Mouse (Mus musculus) stomach, postnatal 0 days (tissue): ENCODE data around the gene Cdc34. TPM values are rescaled to one million over a fixed set of nuclear protein-coding genes. Genes with fewer than 3 reads are reported as not detected.

Source experiments
- ATAC-seq: fragments of 200-750 bp; cut with Nextera tagmentation; 2 replicates; pipeline ENCODE4 v1.8.0; 2017; ENCODE audit not compliant: low FRiP score, low TSS enrichment
- DNase-seq: peaks from one replicate; pipeline ENCODE4 v3.0.0-alpha.2; 2016; ENCODE audit warnings: low spot score
- H3K27ac ChIP-seq: fragments of 300-500 bp; sonication (generic); replicated peaks from 2 replicates; pipeline ENCODE4 v1.5.1; 2014; ENCODE audit warnings: mild to moderate bottlenecking, control low read depth
- H3K27me3 ChIP-seq: fragments of 300-500 bp; sonication (generic); 2 replicates; pipeline ENCODE4 v1.6.1; 2014; ENCODE audit warnings: low read length; ENCODE audit not compliant: control insufficient read depth, insufficient read depth
- H3K36me3 ChIP-seq: fragments of 300-500 bp; sonication (generic); 2 replicates; pipeline ENCODE4 v1.6.1; 2014; ENCODE audit warnings: low read length, mixed read lengths; ENCODE audit not compliant: control insufficient read depth, insufficient read depth
- H3K4me1 ChIP-seq: fragments of 300-500 bp; sonication (generic); replicated peaks from 2 replicates; pipeline ENCODE4 v1.6.1; 2014; ENCODE audit warnings: antibody characterized with exemption; ENCODE audit not compliant: control insufficient read depth, insufficient read depth
- H3K4me2 ChIP-seq: fragments of 300-500 bp; sonication (generic); replicated peaks from 2 replicates; pipeline ENCODE4 v1.6.1; 2014; ENCODE audit warnings: low read depth, mild to moderate bottlenecking, control low read depth, moderate library complexity
- H3K4me3 ChIP-seq: fragments of 300-500 bp; sonication (generic); 2 replicates; pipeline ENCODE4 v1.5.1; 2014; ENCODE audit warnings: low read depth, low read length, control low read depth
- H3K9ac ChIP-seq: fragments of 300-500 bp; sonication (generic); 2 replicates; pipeline ENCODE4 v1.6.1; 2014; ENCODE audit warnings: mild to moderate bottlenecking, low read length, control low read depth, mixed read lengths
- H3K9me3 ChIP-seq: fragments of 300-500 bp; sonication (generic); 2 replicates; pipeline ENCODE4 v1.6.1; 2016; ENCODE audit warnings: low read length; ENCODE audit not compliant: control insufficient read depth
- CTCF ChIP-seq: IDR thresholded peaks from 2 replicates; pipeline ENCODE4 v1.5.1; 2016; ENCODE audit warnings: antibody characterized with exemption, low read depth, mild to moderate bottlenecking, moderate library complexity
- EP300 ChIP-seq: optimal IDR thresholded peaks from 2 replicates; pipeline ENCODE3; 2016; ENCODE audit warnings: antibody characterized with exemption
- WGBS: fragments of 180-500 bp; shearing (Covaris S2); extraction: QIAGEN DNeasy Blood & Tissue Kit; methylation state at CpG from one replicate; pipeline ENCODE4 v1.1.7; 2014; 5-methylcytosine and 5-hydroxymethylcytosine counted together
- polyA plus RNA-seq: library from polyadenylated mRNA; unstranded; fragments of >200 nt; fragmentation: Nextera tagmentation; extraction: Ambion mirVana; gene quantifications from 2 replicates; pipeline ENCODE4 v1.2.1, GENCODE M21; 2015

Gene Cdc34
- polyA plus RNA-seq, 1 experiment from 2014 or later: 85.3 TPM

DNA sequence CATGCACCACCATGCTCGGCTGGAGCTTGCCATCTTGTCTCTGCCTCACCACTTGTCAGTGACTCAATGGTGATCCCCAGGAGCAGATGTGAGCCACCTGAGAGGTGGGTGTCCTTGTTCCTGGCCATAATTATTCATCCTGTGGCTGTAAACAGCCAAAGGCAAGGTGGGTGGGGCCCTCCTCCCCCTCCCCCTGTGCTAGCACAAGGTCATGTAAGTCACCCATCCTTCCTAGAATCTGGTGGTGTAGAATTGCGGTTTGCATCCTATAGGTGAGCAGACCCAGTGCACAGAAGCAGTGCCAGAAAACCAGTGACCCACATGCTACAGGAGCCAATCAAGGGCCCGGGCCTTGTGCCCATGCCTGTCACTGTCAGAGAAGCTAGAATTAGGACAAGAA, 8.9 kb upstream of the Cdc34 start:
- Histone ChIP-seq H3K4me1 (0 out of 2 replicates have a peak, but pooled peaks cover 3% of the 10 kb centered on the region), H3K36me3 (no peaks in the 10 kb centered on the region), H3K4me2 (no peak overlapping the region), H3K9me3 (no peaks in the 10 kb centered on the region), H3K27ac (no peak overlapping the region), H3K4me3 (no peak overlapping the region), H3K27me3 (no peaks in the 10 kb centered on the region), H3K9ac (no peak overlapping the region)
- no peak for TF ChIP-seq CTCF
- no peak for DNase-seq
- 82% methylated on average over 3 of the region's 3 CpGs for WGBS
- ATAC-seq: no peak

DNA sequence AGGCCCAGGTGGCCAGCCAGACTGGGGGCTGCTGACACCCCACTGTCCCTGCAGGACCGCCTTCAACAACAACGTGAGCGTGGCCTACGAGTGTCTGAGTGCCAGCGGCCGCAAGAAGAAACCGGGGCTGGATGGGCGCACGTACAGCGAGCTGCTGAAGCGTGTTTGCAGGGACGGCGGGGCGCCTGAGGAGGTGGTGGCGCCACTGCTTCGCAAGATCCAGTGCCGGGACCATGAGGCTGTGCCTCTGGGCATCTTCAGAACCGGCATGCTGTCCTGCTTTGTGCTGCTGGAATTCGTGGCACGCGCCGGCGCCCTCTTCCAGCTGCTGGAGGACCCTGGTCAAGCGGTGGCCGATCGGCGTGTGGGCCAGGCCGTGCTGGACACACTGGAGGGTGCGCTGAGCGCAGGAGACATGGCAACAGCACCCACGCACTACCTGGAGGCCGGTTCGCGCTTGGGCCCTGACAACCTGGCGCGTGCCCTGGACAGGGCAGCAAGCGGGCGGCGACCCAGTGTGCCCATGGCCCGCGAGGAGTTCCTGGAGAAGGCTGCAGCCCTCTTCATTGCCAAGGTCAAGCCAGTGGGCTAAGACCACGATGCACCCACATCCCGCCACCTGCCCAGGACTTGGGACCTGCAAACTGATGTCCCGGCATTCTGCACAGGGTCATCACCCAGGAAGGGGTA, 6.5 kb upstream of the Cdc34 start:
- Histone ChIP-seq H3K4me3 (no peak overlapping the region), H3K9me3 (no peaks in the 10 kb centered on the region), H3K4me2 (no peak overlapping the region), H3K9ac (no peak overlapping the region), H3K4me1 (no peaks in the 10 kb centered on the region), H3K36me3 (no peaks in the 10 kb centered on the region), H3K27me3 (no peaks in the 10 kb centered on the region), H3K27ac (no peak overlapping the region)
- TF ChIP-seq EP300: no peak
- TF ChIP-seq CTCF: no peak
- WGBS: 62% methylated on average over 44 of the region's 44 CpGs
- no peak for DNase-seq
- ATAC-seq: no peak

DNA sequence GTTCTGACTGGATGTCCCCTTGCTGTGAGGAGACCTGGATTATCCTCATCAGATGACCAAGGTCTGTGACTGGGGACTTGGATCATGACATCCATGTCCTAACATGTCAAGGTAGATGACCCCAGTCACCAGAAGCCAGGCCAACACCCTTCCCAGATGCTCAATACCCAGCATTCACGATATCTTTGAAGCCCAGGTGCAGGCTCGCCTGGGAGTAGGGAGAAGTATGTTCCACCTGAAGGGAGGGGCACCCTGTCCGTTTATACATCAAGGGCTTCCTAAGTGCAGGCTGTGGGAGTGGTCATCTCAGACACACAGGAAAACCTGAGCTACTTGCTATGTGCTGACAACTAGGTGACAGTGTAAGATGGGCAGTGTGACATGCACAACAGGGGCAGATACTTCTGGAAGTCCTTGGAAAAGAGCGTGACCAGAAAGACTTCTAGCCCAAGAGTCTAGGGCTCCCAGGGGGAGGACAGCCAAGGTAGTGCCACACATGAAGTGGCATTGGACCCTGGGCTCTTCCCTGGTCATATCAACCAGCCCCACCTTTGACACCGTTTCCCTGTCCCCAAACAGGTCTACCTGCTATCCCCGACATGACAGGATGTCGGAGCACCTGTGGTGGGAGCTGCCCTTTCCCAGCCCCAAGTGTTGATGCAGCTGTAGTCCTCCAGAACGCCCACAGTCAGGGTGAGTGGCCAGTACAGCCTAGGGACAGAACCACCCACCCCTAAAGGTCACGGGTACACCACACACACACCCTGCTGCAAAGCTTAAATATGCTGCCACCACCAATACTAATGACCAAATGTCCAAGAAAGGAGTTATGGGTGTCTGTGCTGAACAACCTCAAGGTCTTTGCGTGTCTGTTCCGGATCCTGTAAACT, 1.1 kb upstream of the Cdc34 start:
- 20% methylated on average over 11 of the region's 11 CpGs for WGBS
- Histone ChIP-seq H3K27me3 (no peaks in the 10 kb centered on the region), H3K4me2 (peak overlapping the region; percentile 63), H3K9ac (peak overlapping the region; percentile 19; the same call in 1 of the 2 replicates), H3K4me1 (peaks cover 10% of the 10 kb centered on the region; the same call in 1 of the 2 replicates), H3K36me3 (peaks cover 7% of the 10 kb centered on the region), H3K9me3 (no peaks in the 10 kb centered on the region), H3K4me3 (peak overlapping the region; percentile 73), H3K27ac (peak overlapping the region; percentile 83)
- ATAC-seq (peak; percentile 14; the same call in 1 of the 2 replicates), DNase-seq (peak; percentile 37)
- no peak for TF ChIP-seq CTCF
- no peak for TF ChIP-seq EP300

DNA sequence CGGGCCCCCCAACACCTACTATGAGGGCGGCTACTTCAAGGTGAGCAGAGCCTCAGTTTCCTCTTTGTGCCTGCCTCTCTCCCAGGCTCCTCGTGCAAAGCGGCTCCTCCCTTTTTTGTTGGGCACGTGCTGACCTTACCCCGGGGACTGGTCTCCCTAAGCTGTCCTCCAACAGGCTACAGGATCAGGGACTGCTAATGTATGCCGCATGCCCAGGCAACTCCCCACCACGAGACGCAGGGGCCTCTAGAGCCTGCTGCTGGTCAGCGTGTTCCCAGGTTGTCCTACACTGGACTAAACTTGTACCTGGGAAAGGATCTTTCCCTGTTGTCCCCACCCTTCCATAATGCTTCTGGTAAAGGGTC, 538 bp downstream of the Cdc34 start:
- H3K4me1 ChIP-seq: peaks cover 10% of the 10 kb centered on the region; the same call in 1 of the 2 replicates
- peak overlapping the region; percentile 85 for H3K9ac ChIP-seq
- H3K27me3 ChIP-seq: no peaks in the 10 kb centered on the region
- peak overlapping the region; percentile 89 for H3K27ac ChIP-seq
- TF ChIP-seq CTCF: no peak
- peak overlapping the region; percentile 75 for H3K4me2 ChIP-seq
- no peaks in the 10 kb centered on the region for H3K9me3 ChIP-seq
- H3K4me3 ChIP-seq: peak overlapping the region; percentile 73
- DNase-seq (no peak), ATAC-seq (0 out of 2 replicates have a peak, but pooled peaks have one; percentile 3)
- WGBS: 0% methylated on average over 10 of the region's 10 CpGs
- peaks cover 11% of the 10 kb centered on the region for H3K36me3 ChIP-seq

DNA sequence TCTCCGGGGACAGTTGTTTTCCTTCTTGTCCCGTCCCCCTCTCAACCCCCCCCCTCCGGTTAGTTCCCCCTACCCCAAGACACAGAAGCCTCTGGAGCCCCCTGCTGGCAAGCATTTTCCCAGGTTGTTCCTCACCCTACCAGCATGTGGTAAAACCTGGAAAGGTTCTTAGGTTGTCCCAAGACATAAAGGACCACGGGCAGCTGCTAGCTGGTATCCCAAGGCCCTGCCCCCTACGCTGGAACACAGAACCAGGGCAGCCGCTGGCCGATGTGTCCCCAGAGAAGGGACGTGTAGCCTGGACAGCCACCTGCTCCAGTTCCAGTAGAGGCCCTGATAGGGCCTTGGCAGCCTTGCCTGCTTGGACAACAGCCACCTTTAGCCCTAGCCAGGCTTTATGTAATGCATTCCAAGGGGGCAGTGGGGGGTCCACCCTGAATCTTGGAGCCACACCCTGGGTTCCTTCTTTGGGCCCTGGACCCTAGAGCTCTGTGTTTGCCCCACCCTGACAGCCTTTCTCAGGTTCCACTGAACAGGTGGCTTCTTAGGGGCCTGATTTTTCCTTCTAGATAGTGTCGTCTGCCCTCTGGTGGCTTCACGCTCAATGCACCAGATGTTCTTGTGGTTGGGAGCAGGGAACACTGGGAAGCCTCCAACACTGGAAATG, 1.1 kb downstream of the Cdc34 start:
- Histone ChIP-seq H3K36me3 (peaks cover 11% of the 10 kb centered on the region), H3K4me1 (peaks cover 10% of the 10 kb centered on the region; the same call in 1 of the 2 replicates), H3K9ac (peak overlapping the region; percentile 85), H3K9me3 (no peaks in the 10 kb centered on the region), H3K27me3 (no peaks in the 10 kb centered on the region), H3K4me2 (peak overlapping the region; percentile 75), H3K27ac (peak overlapping the region; percentile 89), H3K4me3 (peak overlapping the region; percentile 73)
- TF ChIP-seq EP300: no peak
- TF ChIP-seq CTCF: peak; percentile 75
- DNase-seq (peak; percentile 86), ATAC-seq (no peak; the same call in 1 of the 2 replicates)
- WGBS: 2% methylated on average over 10 of the region's 10 CpGs
